15 mouse cellular contexts compared by ENCODE assay signal in genomic region chr2:108110140-108110539, GRCm38 (mm10).
DNase-seq lines count a peak whose midpoint lies in the region; ATAC-seq and TF ChIP-seq lines count a peak whose summit lies in the region.
"Had no signal": no experiment of that assay in that cellular context is flagged by ENCODE, and none has a peak within 500 bp of the region (broad histone marks: within the 10 kb centered on the region; RNA-seq: fewer than 3 reads in every experiment).

No protein-coding gene starts in this region.

- H3K36me3 ChIP-seq in embryonic facial prominence, embryonic 11.5 days (replicated peaks; ENCODE audit: control insufficient read depth, insufficient read depth, low read depth, low read length), result no peaks in the 10 kb centered on the region
- no peaks in the 10 kb centered on the region for H3K36me3 ChIP-seq in embryonic facial prominence, embryonic 10.5 days (replicated peaks)
- H3K36me3 ChIP-seq in CH12.LX (replicated peaks in 1 of 2; ENCODE audit: control insufficient read depth in 1 of 2, insufficient read depth in 1 of 2, low read length in 1 of 2), result no peaks in the 10 kb centered on the region
- H3K36me3 ChIP-seq: heart, embryonic 13.5 days had no signal

- peak; percentile 43 for DNase-seq in embryonic facial prominence, embryonic 11.5 days (ENCODE audit: low spot score)
- DNase-seq in embryonic facial prominence, embryonic 10.5 days (ENCODE audit: low spot score), result no peak
- no peak for DNase-seq in layer of hippocampus, adult 2 months (ENCODE audit: low spot score in 2 of 2)
- DNase-seq in layer of hippocampus, adult 9-10 months (ENCODE audit: low spot score), result no peak
- DNase-seq in CH12.LX (ENCODE audit: extremely low read depth), result peak; percentile 9
- peak; percentile 0 for DNase-seq in embryo, embryonic 11.5 days (ENCODE audit: low read depth, low spot score)
- DNase-seq in urinary bladder, postnatal 36 days (ENCODE audit: low spot score in 2 of 2), result no peak
- no peak for DNase-seq in gastrocnemius, adult 8-10 months (ENCODE audit: low spot score in 2 of 2)
- DNase-seq: cerebellum, adult 8-10 months; gastrocnemius, postnatal 36 days; kidney, adult 2 months had no signal

- H3K27ac ChIP-seq in embryonic facial prominence, embryonic 11.5 days (replicated peaks; ENCODE audit: low read depth, low read length), result no peak overlapping the region
- H3K27ac ChIP-seq in embryonic facial prominence, embryonic 10.5 days (replicated peaks), result no peak overlapping the region
- H3K27ac ChIP-seq in layer of hippocampus, adult 2 months, result no peak overlapping the region
- H3K27ac ChIP-seq in CH12.LX (ENCODE audit: insufficient read depth, low read depth), result no peak overlapping the region
- H3K27ac ChIP-seq: heart, embryonic 13.5 days; hindbrain, embryonic 14.5 days; liver, embryonic 14.5 days; macrophage had no signal

- no peak overlapping the region for H3K4me2 ChIP-seq in embryonic facial prominence, embryonic 11.5 days (ENCODE audit: low read depth, low read length)
- no peak overlapping the region for H3K4me2 ChIP-seq in CH12.LX (ENCODE audit: insufficient read depth, low read depth, poor library complexity, severe bottlenecking)
- H3K4me2 ChIP-seq: heart, embryonic 13.5 days; hindbrain, embryonic 14.5 days had no signal

- no peaks in the 10 kb centered on the region for H3K4me1 ChIP-seq in embryonic facial prominence, embryonic 11.5 days (ENCODE audit: control insufficient read depth, insufficient read depth, low read length)
- no peaks in the 10 kb centered on the region for H3K4me1 ChIP-seq in embryonic facial prominence, embryonic 10.5 days
- no peaks in the 10 kb centered on the region for H3K4me1 ChIP-seq in CH12.LX (ENCODE audit: control insufficient read depth in 1 of 2, insufficient read depth in 2 of 2)
- H3K4me1 ChIP-seq: heart, embryonic 13.5 days had no signal

- no peak for TF ChIP-seq RAD21 in CH12.LX (IDR thresholded peaks at IDR 0.05; ENCODE audit: low read depth, low read length)

- H3K4me3 ChIP-seq in embryonic facial prominence, embryonic 11.5 days (ENCODE audit: low read depth, low read length), result no peak overlapping the region
- H3K4me3 ChIP-seq in embryonic facial prominence, embryonic 10.5 days, result no peak overlapping the region
- no peak overlapping the region for H3K4me3 ChIP-seq in layer of hippocampus, adult 2 months
- H3K4me3 ChIP-seq in CH12.LX (replicated peaks in 1 of 3; ENCODE audit: low read depth in 2 of 3, low read length in 2 of 3, poor library complexity in 1 of 3), result no peak overlapping the region
- H3K4me3 ChIP-seq: heart, embryonic 13.5 days had no signal

- no peak for ATAC-seq in embryonic facial prominence, embryonic 11.5 days (replicated peaks; ENCODE audit: insufficient number of reproducible peaks, low FRiP score, low TSS enrichment, low read depth)

- TF ChIP-seq POLR2A in CH12.LX (IDR thresholded peaks at IDR 0.05; ENCODE audit: low read depth, low read length), result no peak

- H3K79me2 ChIP-seq in CH12.LX (replicated peaks; ENCODE audit: control insufficient read depth, extremely low read depth, insufficient read depth, poor library complexity, severe bottlenecking), result no peaks in the 10 kb centered on the region

- no peak overlapping the region for H3K9ac ChIP-seq in embryonic facial prominence, embryonic 11.5 days (replicated peaks; ENCODE audit: low read length)
- H3K9ac ChIP-seq in CH12.LX (ENCODE audit: insufficient read depth, low read depth), result no peak overlapping the region
- H3K9ac ChIP-seq: heart, embryonic 13.5 days; hindbrain, embryonic 14.5 days; liver, embryonic 14.5 days had no signal

- in situ Hi-C loops in CH12.LX (cut with MboI; ENCODE audit: low pct_ligation_motif_present, low pct_unique_long_range_greater_than_20kb, low sequenced_read_pairs), result no loop called here

- no peaks in the 10 kb centered on the region for H3K9me3 ChIP-seq in embryonic facial prominence, embryonic 11.5 days (replicated peaks; ENCODE audit: control insufficient read depth, low read length)
- no peaks in the 10 kb centered on the region for H3K9me3 ChIP-seq in embryonic facial prominence, embryonic 10.5 days
- peaks cover 3% of the 10 kb centered on the region for H3K9me3 ChIP-seq in CH12.LX (replicated peaks; ENCODE audit: low read length)
- H3K9me3 ChIP-seq: heart, embryonic 13.5 days had no signal

- no peaks in the 10 kb centered on the region for H3K27me3 ChIP-seq in embryonic facial prominence, embryonic 11.5 days (ENCODE audit: control insufficient read depth, insufficient read depth, low read length)
- H3K27me3 ChIP-seq in embryonic facial prominence, embryonic 10.5 days (replicated peaks; ENCODE audit: low read depth, poor library complexity, severe bottlenecking), result no peaks in the 10 kb centered on the region
- no peaks in the 10 kb centered on the region for H3K27me3 ChIP-seq in CH12.LX (replicated peaks)
- H3K27me3 ChIP-seq: heart, embryonic 13.5 days had no signal

- no peak for TF ChIP-seq EP300 in CH12.LX (IDR thresholded peaks at IDR 0.05; ENCODE audit: low read length)

- peak; percentile 73 for TF ChIP-seq CTCF in layer of hippocampus, adult 2 months (conservative IDR thresholded peaks at IDR 0.05)
- no peak for TF ChIP-seq CTCF in CH12.LX (conservative IDR thresholded peaks at IDR 0.05 in 1 of 2, IDR thresholded peaks at IDR 0.05 in 1 of 2; ENCODE audit: low read depth in 2 of 2, low read length in 2 of 2)

- dilution Hi-C loops in CH12.LX (cut with MboI; ENCODE audit: extremely low pct_ligation_motif_present, extremely low pct_unique_long_range_greater_than_20kb, low sequenced_read_pairs), result no loop called here

TF ChIP-seq in CH12.LX, 34 proteins besides CTCF, POLR2A, EP300 and RAD21:
- TF ChIP-seq ZNF384 (IDR thresholded peaks at IDR 0.05; ENCODE audit: low read depth, low read length), result no peak
- no peak for TF ChIP-seq POLR2AphosphoS2 (IDR thresholded peaks at IDR 0.05; ENCODE audit: low read depth, low read length)
- TF ChIP-seq ETS1 (conservative IDR thresholded peaks at IDR 0.05; ENCODE audit: low read depth, low read length), result no peak
- TF ChIP-seq JUND (conservative IDR thresholded peaks at IDR 0.05; ENCODE audit: low read depth, low read length), result no peak
- TF ChIP-seq HCFC1 (IDR thresholded peaks at IDR 0.05; ENCODE audit: low read depth, low read length), result no peak
- no peak for TF ChIP-seq MAZ (IDR thresholded peaks at IDR 0.05; ENCODE audit: low read depth, low read length)
- no peak for TF ChIP-seq MAX (IDR thresholded peaks at IDR 0.05; ENCODE audit: low read length)
- no peak for TF ChIP-seq TCF12 (IDR thresholded peaks at IDR 0.05; ENCODE audit: low read depth, low read length)
- no peak for TF ChIP-seq USF1 (IDR thresholded peaks at IDR 0.05; ENCODE audit: low read depth, low read length)
- TF ChIP-seq MYC (IDR thresholded peaks at IDR 0.05; ENCODE audit: low read depth, low read length), result no peak
- no peak for TF ChIP-seq TBP (conservative IDR thresholded peaks at IDR 0.05; ENCODE audit: low read depth, low read length)
- no peak for TF ChIP-seq BHLHE40 (IDR thresholded peaks at IDR 0.05; ENCODE audit: low read depth, low read length)
- TF ChIP-seq JUN (IDR thresholded peaks at IDR 0.05; ENCODE audit: insufficient read depth, low read depth, low read length), result no peak
- TF ChIP-seq SMC3 (IDR thresholded peaks at IDR 0.05; ENCODE audit: low read depth, low read length), result no peak
- TF ChIP-seq IRF4 (IDR thresholded peaks at IDR 0.05; ENCODE audit: low read depth, low read length), result no peak
- no peak for TF ChIP-seq ZC3H11A (IDR thresholded peaks at IDR 0.05; ENCODE audit: low read depth, low read length)

Comparison
In these comparisons a context has a peak if more than half of its experiments do, and no peak if none do; other contexts are left out.
1. DNase-seq: peak in embryonic facial prominence, embryonic 11.5 days (single experiment), CH12.LX (single experiment) and embryo, embryonic 11.5 days (single experiment); none in embryonic facial prominence, embryonic 10.5 days (single experiment), layer of hippocampus, adult 2 months (0 of 2), layer of hippocampus, adult 9-10 months (single experiment), urinary bladder, postnatal 36 days (0 of 2) and gastrocnemius, adult 8-10 months (0 of 2).